Mouse (Mus musculus) midbrain, embryonic 16.5 days (tissue): ENCODE results near the gene Il22ra2. TPM values are rescaled to one million over a fixed set of nuclear protein-coding genes. Genes with fewer than 3 reads are reported as not detected.
A peak's percentile ranks its signal among the peaks of the same experiment; 100 is the strongest.

ENCODE experiments used
- ATAC-seq: fragments of 200-750 bp; cut with Nextera tagmentation; 2 replicates; pipeline ENCODE4 v1.8.0; 2017; ENCODE audit warnings: moderate TSS enrichment
- H3K27ac ChIP-seq: fragments of 300-500 bp; sonication (generic); 2 replicates; pipeline ENCODE4 v1.5.1; 2014; ENCODE audit warnings: mild to moderate bottlenecking, low read length, mixed read lengths
- H3K27me3 ChIP-seq: fragments of 300-500 bp; sonication (generic); 2 replicates; pipeline ENCODE4 v1.6.1; 2014; ENCODE audit warnings: low read depth, low read length, mixed read lengths; ENCODE audit not compliant: control insufficient read depth, insufficient read depth
- H3K36me3 ChIP-seq: fragments of 300-500 bp; sonication (generic); 2 replicates; pipeline ENCODE4 v1.6.1; 2014; ENCODE audit warnings: mild to moderate bottlenecking, low read length, moderate library complexity, mixed read lengths; ENCODE audit not compliant: control insufficient read depth, insufficient read depth
- H3K4me1 ChIP-seq: fragments of 300-500 bp; sonication (generic); 2 replicates; pipeline ENCODE4 v1.6.1; 2014; ENCODE audit warnings: mild to moderate bottlenecking, low read length, mixed read lengths; ENCODE audit not compliant: control insufficient read depth, insufficient read depth
- H3K4me2 ChIP-seq: fragments of 300-500 bp; sonication (generic); 2 replicates; pipeline ENCODE4 v1.6.1; 2014; ENCODE audit warnings: mild to moderate bottlenecking, low read length, mixed read lengths
- H3K4me3 ChIP-seq: fragments of 300-500 bp; sonication (generic); 2 replicates; pipeline ENCODE4 v1.5.1; 2014; ENCODE audit warnings: low read depth, mild to moderate bottlenecking, low read length, moderate library complexity, mixed read lengths
- H3K9ac ChIP-seq: fragments of 300-500 bp; sonication (generic); 2 replicates; pipeline ENCODE4 v1.6.1; 2014; ENCODE audit warnings: low read depth, low read length, mixed read lengths
- H3K9me3 ChIP-seq: fragments of 300-500 bp; sonication (generic); replicated peaks from 2 replicates; pipeline ENCODE4 v1.6.1; 2014; ENCODE audit warnings: mild to moderate bottlenecking, low read length, mixed read lengths; ENCODE audit not compliant: control insufficient read depth, poor library complexity, severe bottlenecking
- WGBS: fragments of 180-500 bp; shearing (Covaris S2); extraction: QIAGEN DNeasy Blood & Tissue Kit; methylation state at CpG from one replicate; pipeline ENCODE4 v1.1.7; 2014; 5-methylcytosine and 5-hydroxymethylcytosine counted together
- polyA plus RNA-seq: library from polyadenylated mRNA; unstranded; fragments of >200 nt; fragmentation: Nextera tagmentation; extraction: Ambion mirVana; gene quantifications from 2 replicates; pipeline ENCODE4 v1.2.1, GENCODE M21; 2015

Gene Il22ra2
- polyA plus RNA-seq, 1 experiment from 2014 or later: not detected

DNA sequence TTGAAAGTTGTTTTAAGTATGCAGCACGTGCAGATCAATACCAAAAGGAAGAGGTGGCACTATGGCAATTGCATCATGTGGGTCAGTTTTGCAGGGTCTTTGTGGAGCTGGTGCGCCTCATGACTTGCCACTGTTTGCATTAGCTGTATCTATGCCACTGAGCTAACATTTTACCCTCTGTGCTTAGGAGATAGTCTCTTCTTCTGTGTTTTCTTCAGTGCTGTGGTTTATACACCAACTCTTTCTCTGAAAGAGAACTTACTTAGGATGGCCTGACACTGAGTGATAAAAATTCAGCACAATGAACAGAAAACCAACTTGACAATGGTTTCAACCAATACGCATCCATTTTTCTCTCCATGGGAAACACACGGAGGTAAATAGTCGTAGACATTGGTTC, 35.9 kb upstream of the Il22ra2 start:
- no peak for ATAC-seq
- H3K9ac ChIP-seq: no peak overlapping the region
- no peak overlapping the region for H3K4me2 ChIP-seq
- no peak overlapping the region for H3K4me3 ChIP-seq
- H3K9me3 ChIP-seq: no peaks in the 10 kb centered on the region
- no peaks in the 10 kb centered on the region for H3K27me3 ChIP-seq
- no peaks in the 10 kb centered on the region for H3K4me1 ChIP-seq
- no peak overlapping the region for H3K27ac ChIP-seq
- 87% methylated on average over 5 of the region's 5 CpGs for WGBS
- H3K36me3 ChIP-seq: no peaks in the 10 kb centered on the region

DNA sequence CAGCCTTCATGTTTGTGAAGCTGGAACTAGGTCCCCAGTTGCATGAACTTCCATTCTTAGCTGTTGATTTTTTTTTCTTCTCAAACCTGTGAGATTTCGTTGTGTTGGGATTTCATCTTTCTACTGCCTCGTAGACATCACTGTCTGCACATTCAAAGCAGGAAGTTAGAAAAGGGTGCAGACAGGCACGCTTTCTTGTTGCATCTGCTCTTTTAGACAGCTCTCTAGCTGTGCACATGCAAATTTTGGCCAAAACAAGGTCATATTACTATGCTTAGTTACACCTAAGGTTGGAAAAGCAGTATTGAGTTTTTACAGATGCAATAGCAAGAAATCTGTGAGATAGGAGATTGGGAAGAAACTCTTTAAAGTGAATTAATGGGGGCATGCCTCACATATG, 34.5 kb upstream of the Il22ra2 start:
- no peaks in the 10 kb centered on the region for H3K27me3 ChIP-seq
- no peaks in the 10 kb centered on the region for H3K36me3 ChIP-seq
- ATAC-seq: no peak
- no peak overlapping the region for H3K27ac ChIP-seq
- H3K4me1 ChIP-seq: no peaks in the 10 kb centered on the region
- H3K4me2 ChIP-seq: no peak overlapping the region
- no peak overlapping the region for H3K4me3 ChIP-seq
- WGBS: 75% methylated on average over 3 of the region's 3 CpGs
- no peaks in the 10 kb centered on the region for H3K9me3 ChIP-seq
- H3K9ac ChIP-seq: no peak overlapping the region

DNA sequence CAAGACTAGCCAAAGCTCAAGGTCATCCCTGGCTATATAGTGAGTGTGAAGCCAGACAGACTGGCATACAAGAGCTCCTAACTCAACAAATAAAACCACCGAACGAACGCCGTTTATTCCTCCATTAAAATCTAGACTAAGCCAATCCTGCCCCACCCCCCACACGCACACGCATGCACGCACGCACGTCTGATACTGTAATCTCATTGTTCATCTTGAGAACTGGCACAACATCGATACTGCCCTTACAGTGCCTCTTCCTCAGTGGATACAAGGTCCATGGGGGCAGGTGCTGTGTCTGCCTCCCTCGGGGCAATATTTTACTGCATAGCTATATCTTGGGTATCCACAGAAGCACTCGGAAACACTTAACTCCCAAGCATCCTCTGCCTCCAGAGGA, 32.2 kb upstream of the Il22ra2 start:
- H3K4me1 ChIP-seq: peaks cover 6% of the 10 kb centered on the region
- H3K9ac ChIP-seq: no peak overlapping the region
- no peaks in the 10 kb centered on the region for H3K9me3 ChIP-seq
- WGBS: 88% methylated on average over 12 of the region's 12 CpGs
- no peaks in the 10 kb centered on the region for H3K27me3 ChIP-seq
- H3K27ac ChIP-seq: no peak overlapping the region
- no peak overlapping the region for H3K4me2 ChIP-seq
- ATAC-seq: no peak
- no peaks in the 10 kb centered on the region for H3K36me3 ChIP-seq
- H3K4me3 ChIP-seq: no peak overlapping the region

DNA sequence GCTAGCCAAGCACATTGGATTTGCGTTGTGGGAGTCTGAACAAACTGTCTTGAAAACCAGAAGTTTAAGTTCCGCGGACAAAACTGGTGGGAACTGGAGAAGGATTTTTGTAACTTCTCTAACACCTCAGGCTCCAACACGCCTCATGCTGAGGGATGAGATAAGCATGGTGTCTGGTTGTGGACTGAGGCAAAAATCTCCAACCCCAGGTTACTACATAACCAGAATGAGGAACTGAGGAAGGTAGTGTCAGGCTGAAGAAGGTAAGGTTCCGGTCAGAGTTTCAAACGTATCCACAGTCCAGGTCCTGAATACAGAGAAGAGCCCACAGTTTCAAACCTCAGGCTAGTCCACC, 30.5 kb upstream of the Il22ra2 start:
- no peaks in the 10 kb centered on the region for H3K9me3 ChIP-seq
- H3K27me3 ChIP-seq: no peaks in the 10 kb centered on the region
- H3K4me1 ChIP-seq: peaks cover 6% of the 10 kb centered on the region
- H3K27ac ChIP-seq: no peak overlapping the region
- 31% methylated on average over 6 of the region's 6 CpGs for WGBS
- H3K4me3 ChIP-seq: peak overlapping the region; percentile 81
- no peak for ATAC-seq
- H3K4me2 ChIP-seq: peak overlapping the region; percentile 89
- H3K36me3 ChIP-seq: no peaks in the 10 kb centered on the region
- no peak overlapping the region for H3K9ac ChIP-seq

DNA sequence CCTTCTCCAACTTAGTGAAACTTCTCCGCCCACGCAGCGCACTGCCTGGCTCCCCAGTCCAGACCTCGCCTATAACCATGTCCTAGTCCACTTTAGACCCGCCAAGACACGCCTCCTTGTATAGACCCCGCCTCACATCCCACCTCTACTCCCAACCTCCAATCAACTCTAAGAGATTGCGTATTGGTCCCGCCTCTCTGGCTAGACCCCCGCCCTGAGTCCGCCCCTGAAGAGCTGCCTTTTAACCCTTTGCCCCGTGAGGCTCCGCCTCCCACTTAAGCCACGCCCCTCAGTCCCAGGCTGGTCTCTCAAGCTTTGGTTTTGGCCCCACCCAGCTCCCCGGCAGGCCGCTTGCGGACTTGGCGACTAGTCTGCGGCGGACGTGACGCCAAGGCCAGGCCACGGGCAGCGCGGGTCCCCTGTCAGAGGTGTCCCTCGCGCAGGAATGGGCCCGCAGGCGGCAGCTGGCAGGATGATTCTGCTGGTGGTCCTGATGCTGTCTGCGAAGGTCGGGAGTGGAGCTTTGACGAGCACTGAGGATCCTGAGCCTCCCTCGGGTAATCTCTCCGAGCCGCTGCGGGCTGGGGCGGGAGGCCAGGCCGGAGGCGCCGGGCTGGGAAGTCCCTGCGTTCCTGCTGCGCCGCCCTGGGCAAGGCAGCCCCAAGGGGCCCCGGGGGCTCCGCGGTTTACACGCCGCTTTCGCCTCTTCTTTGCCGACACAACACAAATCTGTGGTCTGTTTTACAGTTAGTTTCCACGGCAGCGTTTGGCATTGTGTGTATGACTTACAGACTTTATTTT, 30.0 kb upstream of the Il22ra2 start, which contains the start of gene Ifngr1:
Gene Ifngr1, plus strand, starts transcription at position 309 of the 801 bp plus-strand sequence.
- Histone ChIP-seq H3K4me2 (peak within 1 kb of the TSS; percentile 89), H3K36me3 (no peaks in the 10 kb centered on the region), H3K4me1 (peaks cover 6% of the 10 kb centered on the region), H3K9me3 (no peaks in the 10 kb centered on the region), H3K27me3 (no peaks in the 10 kb centered on the region), H3K9ac (peak within 1 kb of the TSS; percentile 88), H3K27ac (peak within 1 kb of the TSS; percentile 71), H3K4me3 (peak within 1 kb of the TSS; percentile 81)
- peak; percentile 100 for ATAC-seq
- WGBS: under 1% methylated on average over 52 of the region's 52 CpGs

DNA sequence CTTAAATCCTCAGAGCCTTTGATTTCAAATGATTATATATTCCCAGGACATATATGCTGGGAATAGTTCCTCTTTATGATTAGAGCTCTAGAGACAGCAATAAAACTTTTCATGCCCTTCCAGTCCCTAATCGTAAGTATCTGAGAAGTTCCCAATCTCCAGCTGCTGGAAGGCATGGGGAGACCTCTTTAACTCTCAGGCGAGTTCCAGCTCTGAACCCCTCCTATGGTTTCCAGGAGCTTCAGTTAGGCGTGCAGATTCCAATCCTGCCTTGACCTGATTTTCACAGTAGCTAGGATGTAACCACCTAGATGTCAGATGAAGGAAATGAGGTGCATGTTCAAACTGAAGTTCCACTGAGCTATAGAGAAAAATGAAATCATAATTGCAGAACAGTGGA, 29.2 kb upstream of the Il22ra2 start:
- Histone ChIP-seq H3K9ac (peak overlapping the region; percentile 88), H3K36me3 (no peaks in the 10 kb centered on the region), H3K27me3 (no peaks in the 10 kb centered on the region), H3K4me2 (peak overlapping the region; percentile 89), H3K9me3 (no peaks in the 10 kb centered on the region), H3K4me3 (peak overlapping the region; percentile 81), H3K4me1 (peaks cover 6% of the 10 kb centered on the region), H3K27ac (no peak overlapping the region)
- WGBS: 3% methylated on average over 3 of the region's 3 CpGs
- no peak for ATAC-seq

DNA sequence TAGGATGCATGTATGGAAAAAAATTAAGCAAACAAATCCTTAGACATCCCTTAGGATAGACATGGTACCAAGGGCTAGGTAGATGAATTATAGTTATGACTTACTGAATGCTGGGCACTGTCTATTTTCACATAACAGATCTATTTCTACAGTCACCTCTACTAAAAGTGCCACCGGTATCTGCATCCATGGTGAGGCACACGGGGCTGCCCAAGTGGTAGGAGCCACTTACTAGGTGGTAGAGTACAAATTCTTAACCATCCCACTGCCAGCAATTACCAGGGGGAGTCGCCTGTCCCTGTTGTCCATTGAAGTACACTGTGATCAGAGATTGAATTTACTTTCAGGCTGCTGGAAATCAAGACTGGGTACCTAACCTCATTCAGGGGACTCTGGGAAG, 28.5 kb upstream of the Il22ra2 start:
- Histone ChIP-seq H3K4me2 (0 out of 2 replicates have a peak overlapping the region, but pooled peaks have one; percentile 10), H3K36me3 (no peaks in the 10 kb centered on the region), H3K4me1 (peaks cover 6% of the 10 kb centered on the region), H3K4me3 (no peak overlapping the region), H3K27ac (no peak overlapping the region), H3K9me3 (no peaks in the 10 kb centered on the region), H3K9ac (no peak overlapping the region), H3K27me3 (no peaks in the 10 kb centered on the region)
- no peak for ATAC-seq
- 86% methylated on average over 3 of the region's 3 CpGs for WGBS

DNA sequence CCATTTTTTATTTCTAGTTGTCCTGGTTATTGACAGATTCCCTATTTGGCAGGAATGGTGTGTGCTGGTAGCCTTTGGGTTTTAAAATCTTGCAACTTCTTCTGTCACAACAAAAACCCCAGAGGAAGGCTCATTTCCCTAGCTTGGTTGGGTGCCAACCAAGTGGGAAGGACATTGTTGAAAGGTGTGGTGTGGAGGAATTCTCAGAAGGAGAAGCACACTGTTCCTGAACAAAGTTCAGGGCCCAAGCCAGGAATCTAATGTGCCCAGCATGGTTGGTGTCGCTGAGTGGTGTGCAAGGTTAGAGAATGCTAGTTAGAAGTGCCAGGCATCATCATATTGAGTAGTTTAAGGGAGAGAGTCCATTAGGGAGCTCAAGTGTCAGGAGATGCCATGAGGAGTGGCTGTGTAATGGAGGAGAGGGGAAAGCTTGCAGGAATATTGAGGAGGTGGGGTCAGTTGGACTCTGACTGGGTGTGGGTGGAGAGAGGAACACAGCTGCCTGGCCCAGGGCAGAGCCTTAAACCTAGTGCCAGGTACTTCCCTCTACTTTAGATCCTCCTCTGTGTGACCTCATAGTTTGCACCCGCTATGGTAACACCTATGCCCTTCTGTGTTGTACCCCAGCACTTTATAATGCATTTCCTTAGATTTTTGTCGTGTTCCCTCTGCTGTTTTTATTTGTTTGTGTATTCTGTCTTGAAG, 27.4 kb upstream of the Il22ra2 start:
- no peak for ATAC-seq
- 84% methylated on average over 3 of the region's 3 CpGs for WGBS
- H3K27me3 ChIP-seq: no peaks in the 10 kb centered on the region

DNA sequence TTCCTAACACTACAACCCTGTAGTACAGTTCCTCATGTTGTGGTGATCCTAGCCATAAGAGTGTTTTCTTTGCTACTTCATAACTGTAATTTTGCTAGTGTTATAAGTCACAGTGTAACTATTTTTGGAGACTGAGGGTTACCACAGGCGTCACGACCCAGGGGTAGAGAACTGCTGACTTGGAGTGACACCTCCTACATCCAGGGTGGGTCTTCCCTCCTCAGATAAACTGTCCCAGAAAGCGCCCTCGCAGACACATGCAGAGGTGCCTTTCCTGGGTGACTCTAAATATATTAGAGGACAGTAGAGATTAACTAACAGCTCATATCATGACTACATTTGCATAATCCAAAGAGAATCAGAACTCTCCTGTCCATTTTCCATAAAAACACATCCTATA, 24.9 kb upstream of the Il22ra2 start:
- WGBS: 93% methylated on average over 4 of the region's 4 CpGs
- Histone ChIP-seq H3K27me3 (no peaks in the 10 kb centered on the region), H3K4me3 (no peak overlapping the region), H3K4me2 (no peak overlapping the region), H3K27ac (no peak overlapping the region), H3K36me3 (no peaks in the 10 kb centered on the region), H3K4me1 (peaks cover 6% of the 10 kb centered on the region), H3K9ac (no peak overlapping the region), H3K9me3 (no peaks in the 10 kb centered on the region)
- no peak for ATAC-seq

More for the DNA sequence above, 27.4 kb upstream of the Il22ra2 start:
- no peak overlapping the region for H3K4me2 ChIP-seq
- peaks cover 6% of the 10 kb centered on the region for H3K4me1 ChIP-seq
- no peak overlapping the region for H3K9ac ChIP-seq
- no peaks in the 10 kb centered on the region for H3K36me3 ChIP-seq
- no peaks in the 10 kb centered on the region for H3K9me3 ChIP-seq
- no peak overlapping the region for H3K27ac ChIP-seq
- H3K4me3 ChIP-seq: no peak overlapping the region
